Mouse (Mus musculus) frontal cortex, adult 2 months (tissue): Measurements from ENCODE around the gene Uspl1. TPM values are rescaled to one million over a fixed set of nuclear protein-coding genes. Genes with fewer than 3 reads are reported as not detected.

ENCODE experiments used
- DNase-seq, 2 experiments: peaks; one replicate each; pipeline ENCODE4 v3.0.0; 2022; ENCODE audit warnings: low spot score in 1 of 2; ENCODE audit errors: extremely low spot score in 1 of 2
- polyA plus RNA-seq: library from polyadenylated mRNA; depleted of rRNA; stranded (reverse); fragments of >200 nt; gene quantifications from 2 replicates; pipeline ENCODE4 v1.2.3, GENCODE M21; 2012

Uspl1 gene
- polyA plus RNA-seq, 1 experiment = 25.0 TPM

DNA sequence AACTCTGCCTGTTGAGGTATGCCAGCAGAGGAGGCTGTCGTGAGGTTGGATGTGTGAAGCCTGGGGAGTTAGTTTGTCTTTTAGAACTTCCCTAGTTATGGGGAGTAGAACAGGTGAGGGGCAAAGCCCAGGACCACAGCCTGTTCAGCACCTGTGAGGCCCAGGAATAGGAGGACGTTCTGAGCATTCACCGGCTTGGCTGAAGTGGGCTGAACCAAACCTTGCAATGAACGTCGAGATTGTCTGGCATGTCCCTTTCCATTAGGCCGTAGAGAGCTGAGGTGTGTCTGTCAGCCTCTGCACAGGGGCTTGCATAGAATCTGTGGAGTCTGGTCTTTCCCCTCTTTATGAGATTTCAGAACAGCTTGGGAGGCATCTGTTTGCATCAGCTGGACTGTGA lies 23.5 kb downstream of the Uspl1 start:
- no peak for DNase-seq

DNA sequence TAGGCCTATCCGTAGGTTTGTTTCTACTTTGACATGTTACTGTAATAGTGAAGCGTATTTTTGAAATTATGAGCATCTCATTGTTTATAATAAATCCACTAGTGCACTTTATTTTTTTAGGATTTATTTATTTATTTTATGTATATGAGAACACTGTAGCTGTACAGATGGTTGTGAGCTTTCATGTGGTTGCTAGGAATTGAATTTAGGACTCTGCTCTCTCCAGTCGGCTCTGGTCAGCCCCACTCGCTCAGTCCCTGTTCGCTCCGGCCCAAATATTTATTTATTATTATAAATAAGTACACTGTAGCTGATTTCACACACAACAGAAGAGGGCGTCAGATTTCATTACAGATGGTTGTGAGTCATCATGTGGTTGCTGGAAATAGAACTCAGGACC lies 24.6 kb downstream of the Uspl1 start:
- DNase-seq = no peak

DNA sequence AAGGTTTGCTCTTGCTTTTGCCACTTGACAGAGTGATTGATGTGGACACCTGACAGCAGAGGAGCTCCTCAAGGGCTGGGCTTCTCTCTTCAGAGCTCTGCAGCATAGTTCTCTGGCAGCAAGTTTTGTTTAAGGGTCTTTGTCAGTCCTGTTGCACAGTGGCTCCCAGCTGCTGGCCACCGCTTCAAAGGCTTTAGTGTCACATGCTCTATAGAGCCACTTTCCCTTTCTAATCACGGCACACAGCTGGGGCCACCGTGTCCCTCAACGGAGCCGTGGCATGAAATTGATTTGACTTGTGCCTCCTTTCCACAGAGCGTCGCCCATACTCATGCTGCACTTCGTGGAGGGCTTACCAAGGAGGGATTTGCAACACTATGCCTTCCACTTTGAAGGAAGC lies 25.2 kb downstream of the Uspl1 start:
- no peak for DNase-seq

DNA sequence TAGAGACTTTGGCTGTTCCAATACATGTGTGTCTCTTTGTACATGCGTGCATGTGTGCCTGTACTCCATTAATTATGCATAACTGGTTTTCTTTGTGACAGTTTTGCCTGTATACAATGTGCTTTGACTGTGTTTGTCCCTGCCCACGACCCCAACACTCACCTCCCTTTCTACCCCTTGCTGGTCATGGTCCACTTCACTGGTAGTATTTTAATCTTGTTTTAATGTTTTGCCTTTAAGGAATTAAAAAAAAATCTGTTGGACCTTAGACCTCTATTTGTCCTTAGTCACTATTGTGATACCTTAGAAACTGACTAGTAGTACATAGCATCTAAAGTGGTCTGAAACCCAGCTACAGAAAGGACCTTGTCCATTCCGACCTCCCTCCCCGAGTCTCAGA lies 26.9 kb downstream of the Uspl1 start:
- no peak for DNase-seq

GRCm38 (mm10) chr5:149212806-149213205 lies 28.7 kb downstream of the Uspl1 start:
- no peak for DNase-seq

GRCm38 (mm10) chr5:149215540-149215939 lies 31.4 kb downstream of the Uspl1 start:
- DNase-seq = no peak

GRCm38 (mm10) chr5:149217524-149218357 lies 33.6 kb downstream of the Uspl1 start:
- DNase-seq = no peak

DNA sequence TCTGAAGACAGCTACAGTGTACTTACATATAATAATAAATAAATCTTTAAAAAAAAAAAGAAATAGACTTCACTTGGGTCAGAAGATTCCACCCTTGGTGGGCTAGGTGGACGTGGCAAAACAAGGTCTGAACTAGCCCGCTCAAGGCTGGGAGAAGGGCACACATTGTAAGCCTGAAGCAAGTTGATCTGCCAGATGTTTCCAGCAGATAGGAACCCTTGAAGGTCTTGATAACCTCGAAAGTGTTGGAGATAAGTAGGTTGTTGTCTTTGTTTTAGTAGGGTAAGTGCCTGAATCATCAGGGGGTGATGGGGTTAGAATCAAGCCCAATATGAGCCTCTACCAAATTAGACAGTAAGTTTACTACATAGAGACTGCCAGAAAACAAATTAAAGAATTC lies 35.3 kb downstream of the Uspl1 start:
- DNase-seq = no peak

DNA sequence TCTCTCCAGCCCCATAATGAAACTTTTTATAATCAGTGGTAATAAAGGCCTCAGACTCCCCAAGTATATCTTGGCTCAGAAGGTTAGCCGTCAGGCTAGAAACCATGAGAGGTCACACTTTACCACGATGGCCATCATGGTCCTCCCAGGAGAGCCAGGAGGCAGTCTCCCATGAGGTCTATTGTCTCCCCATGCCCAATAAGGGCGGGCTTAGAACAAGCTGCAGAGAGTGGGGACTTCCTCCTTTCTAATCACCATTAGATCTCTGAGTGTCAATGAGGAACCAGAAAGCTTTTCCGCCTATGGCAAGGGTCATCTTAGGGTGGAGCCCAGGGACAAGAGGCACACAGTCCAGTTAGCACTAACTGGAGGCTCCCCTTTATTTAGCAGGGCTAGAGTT lies 37.2 kb downstream of the Uspl1 start:
- DNase-seq = no peak

DNA sequence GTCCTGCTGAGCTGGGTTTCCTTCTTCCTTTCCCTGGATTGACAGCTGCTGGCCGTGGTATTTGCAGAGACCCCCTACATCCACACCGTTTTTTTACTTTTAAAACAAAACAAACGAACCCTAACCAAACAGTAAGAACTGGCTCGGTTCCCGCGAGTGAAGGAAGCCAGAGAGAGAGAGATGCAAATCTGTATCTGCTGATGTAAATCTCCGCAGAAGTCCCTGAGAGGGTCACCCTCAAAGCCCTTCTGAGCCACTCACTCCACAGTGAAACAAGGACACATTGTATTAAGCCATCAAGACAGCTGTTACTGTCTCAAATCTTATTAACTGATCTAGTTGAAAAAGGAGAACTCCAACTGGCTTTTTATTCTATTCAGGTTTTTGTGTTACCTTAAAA lies 40.5 kb downstream of the Uspl1 start:
- no peak for DNase-seq

DNA sequence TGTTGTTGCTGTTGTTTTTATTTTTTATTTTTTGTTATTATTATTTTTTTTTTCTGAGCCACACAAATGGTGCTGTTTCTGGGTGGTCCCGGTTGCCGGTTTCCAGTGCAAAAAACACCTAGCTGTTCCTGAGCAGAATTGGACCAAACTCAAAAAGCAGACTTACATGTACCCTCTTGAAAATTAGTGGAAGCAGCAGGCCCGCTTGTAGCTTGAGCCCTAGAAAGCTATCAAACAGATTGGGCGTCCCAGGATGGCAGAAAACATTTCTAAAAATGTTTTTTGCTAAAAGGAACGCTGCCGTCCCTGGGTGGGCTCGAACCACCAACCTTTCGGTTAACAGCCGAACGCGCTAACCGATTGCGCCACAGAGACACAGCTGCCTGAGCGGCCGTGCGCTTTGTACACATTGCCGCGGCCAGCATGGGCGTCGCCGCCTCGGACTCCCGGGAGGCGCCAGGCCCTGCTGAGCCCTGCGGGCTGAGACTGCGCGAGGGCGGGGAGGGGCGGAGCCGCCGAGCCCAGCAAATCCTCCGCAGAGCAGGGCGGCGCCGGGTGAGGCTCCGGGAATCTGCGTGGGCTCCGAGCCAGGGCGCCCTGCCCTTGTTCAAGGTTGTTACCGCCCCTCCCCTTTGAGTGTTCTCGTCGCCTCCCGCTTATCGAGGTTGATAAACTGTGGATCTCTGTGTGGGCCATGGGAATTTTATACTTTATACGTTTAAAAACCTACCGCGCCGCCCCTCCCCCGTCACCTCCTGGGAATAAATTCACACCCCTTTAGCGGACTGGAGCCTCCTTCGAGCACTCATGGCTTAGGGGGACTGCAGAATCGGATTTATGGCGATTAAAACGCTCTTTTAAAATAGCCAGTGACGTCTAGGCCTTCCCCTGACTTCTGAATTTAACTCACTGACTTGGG lies 44.8 kb downstream of the Uspl1 start:
- peak; percentile 92 to 99 for DNase-seq

DNA sequence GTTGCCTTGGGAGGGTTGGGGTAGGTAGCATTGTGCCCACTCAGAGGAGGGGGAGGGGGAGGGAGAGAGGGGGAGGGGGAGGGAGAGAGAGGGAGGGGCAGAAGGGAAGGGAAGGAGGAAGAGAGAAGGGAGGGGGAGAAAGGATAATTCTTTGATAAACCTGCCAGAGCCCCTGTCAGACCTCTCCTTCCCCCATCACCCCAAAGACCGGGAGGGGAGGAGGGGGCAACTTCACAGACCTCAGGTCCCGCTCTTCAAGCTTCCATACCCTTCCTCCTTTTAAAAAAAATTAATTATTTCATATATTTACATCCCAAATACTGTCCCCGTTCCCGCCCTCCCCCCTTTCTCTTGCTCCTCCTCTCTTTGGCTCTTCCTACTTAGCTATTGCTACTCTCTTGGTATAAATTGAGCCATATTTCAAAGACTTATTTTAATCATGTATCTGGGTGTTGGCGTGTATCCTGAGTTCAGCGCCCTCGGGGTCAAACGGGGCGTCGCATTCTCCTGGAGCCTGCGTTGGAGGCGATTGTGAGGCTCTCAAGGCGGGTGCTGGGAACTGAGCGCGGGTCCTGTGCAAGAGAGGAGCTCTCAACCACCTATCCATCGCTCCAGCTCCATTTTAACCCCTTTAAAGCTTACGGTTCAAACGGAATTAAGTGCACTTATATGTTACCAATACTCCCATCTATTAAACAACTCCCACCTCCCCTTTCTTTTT lies 45.6 kb downstream of the Uspl1 start:
- no peak for DNase-seq

DNA sequence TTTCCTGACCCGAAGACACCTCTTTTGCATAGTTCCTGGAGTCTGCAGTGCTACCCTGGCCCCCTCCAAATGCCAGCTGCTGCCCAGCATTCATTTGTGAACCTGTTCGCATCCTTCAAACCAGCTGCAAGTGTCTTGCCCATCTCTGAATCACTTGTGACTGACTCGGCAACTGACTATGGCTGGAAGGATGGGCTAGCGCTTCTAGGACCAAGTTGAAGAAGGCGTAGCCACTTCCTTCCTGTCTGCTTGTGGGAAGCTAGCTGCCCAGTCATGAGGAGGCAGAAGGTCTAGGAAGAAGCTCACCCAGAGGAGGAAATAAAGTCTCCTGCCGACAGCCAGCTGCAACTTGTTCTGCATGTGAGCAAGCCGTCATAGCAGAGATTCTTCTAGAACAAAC lies 50.9 kb downstream of the Uspl1 start:
- no peak for DNase-seq

GRCm38 (mm10) chr5:149237221-149237950 lies 53.2 kb downstream of the Uspl1 start:
- no peak for DNase-seq

GRCm38 (mm10) chr5:149242467-149242866 lies 58.3 kb downstream of the Uspl1 start:
- DNase-seq = no peak

DNA sequence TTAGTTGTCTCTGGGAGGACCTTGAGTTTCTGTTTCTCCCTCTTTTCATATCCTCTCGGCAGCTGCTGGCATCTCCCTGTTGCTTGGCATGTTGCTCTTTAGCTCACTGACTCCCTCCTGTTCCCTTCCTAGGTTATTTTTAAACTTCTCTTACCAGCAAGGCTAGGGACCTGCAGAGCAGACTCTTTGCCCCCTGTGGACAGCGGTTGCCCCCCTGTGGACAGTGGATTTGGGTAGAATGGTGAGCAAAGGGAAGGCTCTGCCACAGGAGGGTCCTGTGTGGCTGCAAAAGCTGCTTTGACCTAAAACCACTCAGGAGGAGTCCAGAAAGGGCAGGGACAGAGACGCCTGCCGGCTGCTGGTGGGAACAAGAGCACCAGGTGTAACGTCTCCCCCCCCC lies 58.9 kb downstream of the Uspl1 start:
- no peak for DNase-seq

DNA sequence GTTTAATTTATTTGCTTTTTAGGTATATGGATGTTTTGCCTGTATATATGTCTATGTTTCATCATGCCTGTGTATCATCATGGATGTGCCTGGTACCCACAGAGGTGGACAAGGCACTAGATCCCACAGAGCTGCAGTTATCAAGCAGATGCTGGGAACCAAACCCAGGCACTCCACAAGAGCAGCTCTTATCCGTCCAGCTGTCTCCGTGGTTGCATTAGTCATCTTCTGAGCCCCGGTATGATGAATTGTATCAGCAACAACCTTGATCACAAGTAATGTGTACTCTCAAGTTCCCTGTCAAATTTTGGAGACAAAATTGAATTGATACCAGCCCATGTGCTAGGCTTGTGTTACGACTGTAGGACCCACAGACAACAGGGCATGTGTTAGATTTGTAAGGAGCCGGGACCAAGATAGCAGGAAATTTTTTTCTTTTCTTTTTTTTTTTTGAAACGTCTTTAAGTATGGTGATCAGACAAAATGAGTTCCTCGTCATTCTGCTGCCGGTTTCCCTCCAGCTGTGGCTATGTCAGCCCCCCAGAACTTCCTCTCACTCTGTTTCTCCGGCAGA lies 61.3 kb downstream of the Uspl1 start:
- no peak for DNase-seq

DNA sequence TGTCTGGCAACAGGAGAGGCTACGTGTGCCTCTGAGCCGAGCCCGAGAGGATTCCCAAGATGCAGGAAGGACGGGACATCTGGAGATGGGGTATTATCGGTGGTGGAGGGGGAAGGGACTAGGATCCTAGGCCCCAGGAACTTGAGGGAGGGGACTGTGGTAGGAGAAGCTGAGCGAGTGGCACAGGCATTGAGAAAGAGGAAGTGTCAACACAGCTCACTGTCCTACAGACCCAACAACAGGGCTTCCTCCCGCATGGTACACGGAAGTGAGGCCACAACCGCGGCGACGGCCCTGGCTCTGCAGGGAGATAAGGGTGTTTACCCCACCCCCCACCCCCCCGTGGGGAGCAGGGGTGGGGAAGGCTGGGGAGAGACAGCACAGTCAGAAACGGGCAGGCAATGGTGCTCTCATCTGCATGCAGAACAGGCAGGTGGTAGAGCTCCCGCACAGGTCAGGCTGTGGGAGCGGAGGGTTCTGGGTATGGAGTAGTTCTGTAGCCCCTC lies 61.9 kb downstream of the Uspl1 start:
- DNase-seq = no peak

DNA sequence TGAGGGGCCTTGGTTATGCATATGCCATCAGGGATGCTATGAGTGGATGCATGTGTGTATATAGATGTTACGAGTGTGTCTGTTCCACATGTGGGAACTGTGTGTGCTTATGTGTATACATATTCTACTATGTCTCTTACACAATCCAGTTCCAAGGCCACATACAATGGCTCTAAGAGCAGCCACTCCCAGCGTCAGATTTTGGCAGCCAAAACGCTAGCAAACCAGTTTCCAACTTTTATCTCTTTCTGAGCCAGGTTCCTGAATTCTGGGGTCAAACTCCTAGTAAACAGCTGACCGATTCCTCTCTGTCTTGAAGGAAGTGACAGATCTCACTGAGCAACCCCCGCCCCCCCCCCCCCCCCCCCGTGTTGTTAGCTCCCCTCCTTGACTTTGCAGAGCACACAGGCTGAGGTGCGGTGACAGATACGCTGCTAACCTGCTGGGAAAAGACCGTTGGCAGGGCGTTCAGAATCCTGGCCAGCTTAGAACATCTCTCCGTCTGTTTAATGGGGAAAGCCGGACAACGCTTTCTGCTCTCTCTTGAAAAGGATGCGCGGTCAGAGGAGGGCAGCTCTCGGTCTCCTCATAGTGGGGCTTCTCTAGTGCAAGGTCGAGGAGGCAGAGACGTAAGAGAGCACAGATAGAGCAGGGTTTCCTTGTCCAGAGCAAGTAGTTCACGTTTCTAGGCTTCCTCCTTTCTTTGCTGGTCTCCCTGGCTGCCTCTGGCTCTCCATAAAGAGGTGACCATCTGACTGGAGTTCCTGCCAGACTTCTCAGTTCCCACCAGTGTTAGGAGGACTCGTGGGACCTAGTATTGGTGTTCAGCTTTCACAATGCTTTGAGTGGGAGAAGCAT lies 63.1 kb downstream of the Uspl1 start:
- no peak for DNase-seq
